Mouse (Mus musculus) gastrocnemius, postnatal 14 days (tissue): Measurements from ENCODE around the gene Mpeg1. TPM values are rescaled to one million over a fixed set of nuclear protein-coding genes. Genes with fewer than 3 reads are reported as not detected.

Experiments
- DNase-seq: peaks from one replicate; pipeline ENCODE4 v3.0.0; 2021; ENCODE audit warnings: mixed read lengths
- intact Hi-C: fragments of 180-260 bp; cut with DNase I; formaldehyde crosslinking; loops from one replicate; pipeline ENCODE4 v1.15.1; 2025; ENCODE audit warnings: low total_unique reads
- long read RNA-seq, 2 experiments: library from polyadenylated mRNA; stranded (forward); transcript quantifications; one replicate each; pipeline ENCODE4 v2.0.0; 2021
- total RNA-seq, 2 experiments: library from RNA; stranded (reverse); gene quantifications; 2 replicates each; pipeline ENCODE4 v1.2.3; 2021

Gene Mpeg1
- 1 to 10 TPM; 1.5 to 1.6 TPM for total RNA-seq
- long read RNA-seq, experiment 1, partial matches to known transcripts: 0 of 1 reads
- long read RNA-seq, experiment 1, other reads (novel, unspliced or antisense): 1 of 1 reads
- long read RNA-seq, experiment 2, partial matches to known transcripts: 0 of 1 reads
- long read RNA-seq, experiment 2, other reads (novel, unspliced or antisense): 1 of 1 reads

DNA sequence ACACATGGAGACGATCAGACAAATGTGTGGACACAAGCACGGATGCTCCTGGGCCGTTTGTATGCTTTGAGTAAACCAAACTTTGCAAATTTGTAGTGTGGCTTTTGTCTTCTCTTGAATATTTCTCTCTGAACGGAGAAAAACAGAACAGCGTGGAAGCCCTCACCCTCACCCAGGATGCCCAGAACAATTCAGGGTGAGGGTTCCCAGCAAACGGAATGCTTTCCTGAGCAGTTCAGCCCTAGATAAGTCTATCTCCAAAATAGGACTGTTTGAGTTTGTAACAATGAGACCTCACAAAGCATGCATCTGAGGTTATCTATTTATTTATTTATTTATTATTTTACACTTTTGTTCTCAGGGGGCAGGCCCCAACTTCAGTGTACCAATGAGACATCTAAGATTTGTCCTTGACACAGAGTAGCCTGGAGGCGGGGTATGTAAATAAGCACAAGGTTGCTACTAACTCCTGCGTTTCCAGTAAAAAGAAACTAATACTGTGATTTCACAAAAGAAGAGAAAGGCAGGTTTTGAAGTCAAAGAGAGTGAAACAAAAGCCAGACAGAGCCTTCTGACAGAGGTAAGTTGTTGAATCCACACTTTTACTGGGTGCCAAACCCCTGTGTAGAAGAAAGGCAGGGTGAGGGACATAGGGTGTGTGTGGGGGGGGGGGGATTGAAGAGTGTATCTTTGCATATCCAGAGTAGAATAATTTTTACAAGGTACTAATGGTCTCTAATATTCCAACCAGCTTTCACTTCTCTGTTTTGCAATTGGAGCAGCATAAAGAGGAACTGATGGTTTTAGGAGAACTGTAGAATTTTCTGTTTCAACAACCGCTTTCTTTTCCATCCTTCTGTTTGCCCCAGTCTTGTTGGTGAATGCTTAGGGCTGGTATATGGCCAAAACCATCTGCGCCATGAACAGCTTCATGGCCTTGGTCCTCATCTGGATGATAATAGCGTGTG, at the start of gene Mpeg1:
Gene Mpeg1, plus strand, starts transcription at position 498 of the 968 bp plus-strand sequence.
- intact Hi-C loops: loop anchor here (5.0 kb wide), 1 partner anchor 52 kb away; no protein-coding TSS in a partner anchor
- DNase-seq: no peak

DNA sequence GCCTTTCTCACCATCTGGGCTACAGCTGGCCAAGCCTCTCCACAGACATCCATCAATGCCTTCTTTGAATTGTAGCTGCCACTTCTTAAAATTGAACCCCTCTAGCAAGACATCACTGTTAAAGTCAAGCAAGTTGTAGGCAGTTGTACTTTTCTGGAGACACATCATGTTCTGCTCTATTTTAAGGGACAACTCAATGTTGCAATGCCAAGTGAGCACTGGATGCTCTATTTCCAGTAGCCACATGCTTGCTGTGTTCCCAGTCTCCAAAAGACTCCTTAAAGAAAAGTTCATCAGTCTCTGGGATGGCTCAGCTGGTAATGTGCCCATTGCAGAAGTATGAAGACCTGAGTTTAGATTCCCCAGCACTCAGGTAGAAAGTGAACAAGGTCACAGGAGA, 46.8 kb upstream of the Mpeg1 start:
- intact Hi-C loops: no loop called here

DNA sequence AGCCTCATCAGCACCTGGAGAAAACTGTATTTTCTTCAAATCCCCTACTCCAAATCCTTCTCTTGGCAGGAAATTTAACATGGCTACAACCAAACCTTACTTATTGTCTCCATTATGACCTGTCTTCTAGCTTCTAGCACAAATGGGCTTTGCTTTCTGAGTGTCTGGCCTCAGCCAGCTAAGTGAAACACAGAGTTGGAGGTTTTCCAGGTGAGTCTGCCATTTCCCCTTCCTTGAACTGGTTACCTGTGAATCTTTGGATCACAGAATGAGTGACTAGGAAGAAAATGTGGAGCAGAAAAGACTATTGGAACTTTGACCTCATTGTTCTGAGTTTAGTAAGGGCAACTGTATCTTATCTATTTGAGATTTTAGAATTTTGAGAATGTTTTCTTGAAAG, 43.2 kb upstream of the Mpeg1 start, which contains the start of gene Olfr1441:
Gene Olfr1441, plus strand, starts transcription at position 73 of the 400 bp plus-strand sequence.
- DNase-seq: no peak
- intact Hi-C loops: no loop called here

More for the DNA sequence above, 46.8 kb upstream of the Mpeg1 start:
- DNase-seq: no peak

DNA sequence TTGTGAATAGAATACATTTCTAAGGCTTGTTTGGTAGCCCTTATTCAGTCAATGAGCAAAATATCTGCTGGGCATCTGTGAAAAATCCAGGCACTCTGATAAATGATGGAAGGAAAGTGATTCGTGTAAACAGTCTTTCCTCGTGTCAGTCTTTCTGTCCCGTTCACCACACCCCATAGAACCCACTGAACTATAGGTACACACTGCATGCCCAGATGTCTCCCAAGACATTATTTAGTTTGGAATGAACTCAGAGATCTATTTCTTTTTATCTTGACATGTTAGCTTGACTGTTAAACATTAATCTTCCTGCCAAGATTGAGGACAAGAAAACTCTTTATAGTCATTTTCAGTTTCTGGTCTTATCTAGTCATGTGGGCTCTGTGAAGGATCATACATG, 42.3 kb upstream of the Mpeg1 start:
- no peak for DNase-seq
- intact Hi-C loops: no loop called here

DNA sequence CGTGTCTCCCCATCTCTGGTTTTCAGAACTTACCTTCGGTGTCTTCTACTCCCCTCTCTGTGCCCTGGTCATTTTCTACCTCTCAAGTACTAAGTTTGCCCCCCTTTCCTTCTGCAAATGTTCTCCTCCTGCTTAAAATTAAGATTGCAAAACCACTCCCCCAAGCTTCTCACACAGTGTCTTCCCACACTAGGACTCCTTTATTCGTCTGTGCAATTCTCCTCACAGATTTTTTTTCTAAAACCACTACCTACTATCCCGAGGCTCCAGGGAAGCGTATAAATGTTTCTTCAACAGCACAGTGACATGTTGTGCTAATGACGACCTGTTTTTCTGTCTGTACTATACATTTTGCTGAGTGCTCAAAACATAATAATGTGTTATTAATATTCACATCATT, 40.0 kb upstream of the Mpeg1 start:
- intact Hi-C loops: no loop called here
- DNase-seq: no peak

DNA sequence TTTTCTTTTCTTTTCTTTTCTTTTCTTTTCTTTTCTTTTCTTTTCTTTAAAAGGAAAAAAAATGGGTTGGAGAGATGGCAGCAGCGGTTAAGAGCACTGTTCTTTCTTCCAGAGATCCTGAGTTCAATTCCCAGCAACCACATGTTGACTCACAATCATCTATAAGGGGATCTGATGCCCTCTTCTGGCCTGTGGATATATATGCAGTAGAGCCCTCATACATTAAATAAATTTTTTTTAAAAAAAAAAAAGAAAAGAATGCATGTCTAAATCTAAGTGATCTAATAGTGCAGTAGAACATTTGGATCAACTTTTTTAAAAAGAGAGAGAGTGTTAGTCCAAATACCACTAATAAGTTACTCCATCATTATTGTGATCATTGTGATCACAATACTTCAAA, 38.9 kb upstream of the Mpeg1 start:
- intact Hi-C loops: no loop called here
- no peak for DNase-seq

DNA sequence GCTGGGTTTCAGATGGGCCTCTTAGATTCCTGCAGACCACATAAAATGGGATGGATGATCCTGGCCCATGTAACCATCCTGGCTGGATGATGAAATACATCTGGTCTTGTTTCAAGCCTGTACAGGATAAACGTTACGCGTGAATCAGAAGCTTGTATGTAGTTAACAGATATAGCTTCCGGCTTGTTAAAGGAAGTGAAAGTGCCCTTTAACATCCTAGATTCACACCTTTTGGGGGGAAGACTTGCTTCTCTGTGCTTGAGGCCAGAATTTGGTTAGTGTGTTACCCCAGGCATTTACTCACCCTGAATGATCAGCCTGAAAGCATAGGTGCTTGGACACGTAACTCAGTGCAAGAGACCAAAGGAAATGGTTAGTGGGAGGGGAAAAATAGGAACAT, 33.5 kb upstream of the Mpeg1 start:
- DNase-seq: no peak
- intact Hi-C loops: no loop called here

DNA sequence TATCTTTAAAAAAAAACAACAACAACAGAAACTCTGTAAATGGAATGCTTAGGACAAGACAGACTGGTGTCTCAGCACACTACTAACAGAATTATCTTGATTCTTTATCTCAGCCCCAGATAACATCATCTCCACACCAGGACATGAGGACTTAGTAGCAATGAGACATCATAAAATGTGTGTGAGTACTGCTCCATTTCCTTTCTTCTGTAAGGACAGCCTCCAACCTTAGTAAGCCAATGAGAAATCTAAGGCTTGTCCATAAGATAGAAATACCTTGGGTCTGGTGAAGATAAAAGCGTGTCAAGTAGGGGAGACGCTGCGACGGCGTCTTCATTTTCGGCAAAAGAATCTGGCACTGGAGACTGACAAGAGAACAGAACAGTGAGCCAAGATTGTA, 33.0 kb upstream of the Mpeg1 start, which contains the start of gene Pfpl:
Gene Pfpl, plus strand, starts transcription at position 301 of the 400 bp plus-strand sequence.
- intact Hi-C loops: no loop called here
- no peak for DNase-seq

DNA sequence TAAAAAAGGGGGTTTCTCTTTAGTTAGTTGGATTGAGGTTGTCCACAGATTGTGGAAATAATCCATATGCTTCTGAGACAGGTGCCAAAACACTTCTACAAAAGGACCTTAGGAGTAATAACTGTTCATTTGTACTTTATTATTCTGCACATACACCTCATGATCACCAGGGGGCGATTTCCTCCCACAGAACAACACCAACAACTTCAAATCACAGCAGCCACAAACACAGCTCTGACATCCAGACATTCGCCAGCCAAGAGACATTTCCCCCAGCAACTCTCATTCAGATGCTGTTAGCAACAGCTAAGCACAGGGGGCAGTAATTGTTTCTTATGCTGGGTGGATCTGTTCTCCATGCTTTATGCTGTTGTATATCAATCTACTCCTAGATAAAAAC, 27.5 kb upstream of the Mpeg1 start:
- peak; percentile 26 for DNase-seq
- intact Hi-C loops: no loop called here

DNA sequence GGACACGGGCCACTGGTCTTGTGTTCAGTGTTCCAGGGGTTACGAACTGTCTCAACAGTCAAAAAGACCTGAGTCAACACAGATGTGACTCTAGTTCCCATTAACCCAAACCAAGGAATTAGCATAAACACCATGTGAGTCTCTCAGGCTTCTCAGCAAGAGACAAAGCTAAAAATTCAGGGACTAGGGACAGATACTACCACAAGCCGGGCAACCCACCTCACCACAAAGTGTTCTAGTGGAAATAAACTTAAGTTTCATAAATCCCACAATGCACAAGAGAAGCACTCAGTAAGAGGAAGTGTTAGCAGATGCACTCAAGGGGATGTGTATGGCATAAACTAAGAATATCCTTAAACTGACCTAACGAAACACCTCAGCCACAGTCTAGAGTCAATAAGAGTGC, 25.6 kb upstream of the Mpeg1 start:
- DNase-seq: no peak
- intact Hi-C loops: no loop called here

DNA sequence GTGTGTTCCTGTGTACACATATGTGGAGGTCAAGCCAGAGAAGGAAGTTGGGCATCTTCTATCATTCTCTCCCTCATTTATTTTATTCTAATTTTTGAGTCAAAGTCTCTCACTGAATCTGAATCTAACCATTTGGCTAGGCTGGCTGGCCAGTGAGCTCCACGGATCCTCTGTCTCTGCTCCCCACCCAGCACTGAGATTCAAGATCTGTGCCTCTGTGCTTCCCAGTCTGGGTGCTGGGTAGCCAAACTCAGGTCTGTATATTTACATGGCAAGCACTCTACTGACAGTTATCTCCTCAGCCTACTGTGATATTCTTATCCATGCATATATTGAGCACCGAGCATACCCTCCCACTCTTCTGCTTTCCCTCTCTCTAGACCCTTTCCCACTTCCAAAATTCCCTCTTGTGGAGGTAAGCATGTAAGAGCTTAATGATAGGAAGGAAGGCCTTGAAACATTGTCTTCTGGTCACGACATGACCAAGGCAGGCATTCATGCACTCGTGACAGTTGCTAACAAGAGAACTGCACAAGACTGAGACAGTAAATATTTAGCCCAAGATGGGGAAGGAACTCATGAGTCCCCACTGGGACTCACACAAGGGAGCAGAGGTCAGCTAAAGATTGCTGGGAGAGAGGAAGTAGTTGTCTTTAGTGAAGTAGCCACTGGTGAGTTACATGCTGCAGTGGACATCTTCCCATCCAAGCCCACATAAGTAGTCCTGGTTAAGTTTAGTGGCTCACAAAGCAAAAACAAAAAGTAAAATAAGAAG, 24.6 kb upstream of the Mpeg1 start:
- intact Hi-C loops: no loop called here
- DNase-seq: no peak

DNA sequence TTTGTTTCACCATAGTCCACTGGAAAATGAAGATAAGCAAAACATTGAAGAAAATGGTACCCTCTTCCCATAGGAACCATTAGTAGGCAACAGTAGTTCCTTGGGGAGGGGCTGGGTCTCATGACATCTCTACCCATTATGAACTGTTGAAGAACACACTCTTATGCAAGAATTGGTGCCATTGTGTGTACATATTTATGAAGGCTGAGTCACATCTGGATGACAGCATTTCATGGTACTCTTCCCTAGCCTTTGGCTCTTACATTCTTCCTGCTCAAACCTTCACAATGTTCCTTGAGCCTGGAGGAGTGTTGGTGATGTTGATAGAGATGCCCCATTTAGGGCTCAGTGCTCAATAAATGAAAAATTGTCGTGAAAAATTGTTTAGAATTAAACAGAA, 21.0 kb upstream of the Mpeg1 start:
- intact Hi-C loops: no loop called here
- DNase-seq: no peak

DNA sequence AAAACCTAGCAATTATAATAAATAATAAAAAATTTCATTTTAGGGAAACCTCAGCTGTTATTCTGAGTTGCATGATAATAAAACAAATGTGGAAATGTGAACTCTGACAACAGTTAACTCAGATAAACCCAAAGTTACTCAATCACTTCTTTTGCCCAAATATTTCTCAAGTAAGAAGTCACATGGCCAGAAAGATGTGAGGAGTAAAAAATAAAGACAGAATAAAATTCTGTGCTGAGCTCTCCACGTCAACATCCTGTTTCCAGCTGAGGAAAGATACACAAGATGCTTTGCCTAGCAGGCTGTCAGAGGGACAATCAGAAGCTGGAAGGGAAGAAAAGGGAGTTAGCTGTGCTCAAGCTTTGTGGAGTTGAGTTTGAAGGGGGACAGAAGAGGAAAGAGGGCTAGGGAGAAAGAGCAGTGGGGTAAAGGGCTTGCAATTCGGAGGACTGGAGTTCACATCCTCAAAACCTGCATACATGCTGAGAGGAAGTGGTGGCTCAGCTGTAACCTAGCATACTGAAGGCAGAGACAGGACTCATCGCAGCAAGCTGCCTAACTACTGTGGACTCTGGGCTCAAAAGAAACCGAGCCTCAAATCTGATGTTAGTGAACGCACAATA, 20.4 kb upstream of the Mpeg1 start:
- intact Hi-C loops: no loop called here

DNA sequence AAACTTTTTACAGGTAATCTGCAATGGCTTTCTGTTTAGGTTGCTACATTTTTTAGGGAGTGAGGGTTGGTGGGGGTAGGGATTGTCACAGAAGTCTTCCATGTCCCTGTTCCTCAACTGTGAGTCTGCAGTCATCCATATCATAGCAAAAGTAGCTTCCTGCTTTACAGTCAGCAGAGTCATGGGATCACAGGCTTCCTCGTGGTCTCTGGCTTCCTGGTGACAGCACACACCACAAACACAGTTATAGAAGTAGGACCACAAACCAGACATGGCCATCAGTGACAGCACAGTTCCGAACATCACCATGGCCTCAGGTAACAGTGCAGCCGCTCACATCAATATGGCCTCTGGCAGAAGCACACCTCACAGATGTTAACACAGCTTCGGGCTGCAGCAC, 18.0 kb upstream of the Mpeg1 start:
- DNase-seq: no peak
- intact Hi-C loops: no loop called here

More for the DNA sequence above, 20.4 kb upstream of the Mpeg1 start:
- no peak for DNase-seq

DNA sequence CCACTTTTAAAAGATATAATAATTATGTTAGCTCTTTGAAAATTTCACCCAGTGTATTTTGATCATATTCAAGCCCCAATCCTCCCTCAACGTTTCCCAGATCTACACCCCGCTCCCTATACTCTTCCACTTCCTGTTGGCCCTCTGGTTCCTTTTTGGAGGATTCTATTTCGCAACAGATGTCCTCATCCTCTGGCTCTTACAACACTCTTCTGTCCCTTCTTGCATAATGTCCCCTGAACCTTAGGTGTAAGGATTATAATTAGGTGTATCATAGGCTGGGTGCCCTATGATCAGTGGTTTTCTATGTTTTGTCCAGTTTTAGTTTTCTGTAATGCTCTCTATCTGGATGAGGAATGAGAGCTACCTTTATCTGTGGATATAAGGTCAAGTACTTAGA, 15.6 kb upstream of the Mpeg1 start:
- DNase-seq: no peak
- intact Hi-C loops: no loop called here

DNA sequence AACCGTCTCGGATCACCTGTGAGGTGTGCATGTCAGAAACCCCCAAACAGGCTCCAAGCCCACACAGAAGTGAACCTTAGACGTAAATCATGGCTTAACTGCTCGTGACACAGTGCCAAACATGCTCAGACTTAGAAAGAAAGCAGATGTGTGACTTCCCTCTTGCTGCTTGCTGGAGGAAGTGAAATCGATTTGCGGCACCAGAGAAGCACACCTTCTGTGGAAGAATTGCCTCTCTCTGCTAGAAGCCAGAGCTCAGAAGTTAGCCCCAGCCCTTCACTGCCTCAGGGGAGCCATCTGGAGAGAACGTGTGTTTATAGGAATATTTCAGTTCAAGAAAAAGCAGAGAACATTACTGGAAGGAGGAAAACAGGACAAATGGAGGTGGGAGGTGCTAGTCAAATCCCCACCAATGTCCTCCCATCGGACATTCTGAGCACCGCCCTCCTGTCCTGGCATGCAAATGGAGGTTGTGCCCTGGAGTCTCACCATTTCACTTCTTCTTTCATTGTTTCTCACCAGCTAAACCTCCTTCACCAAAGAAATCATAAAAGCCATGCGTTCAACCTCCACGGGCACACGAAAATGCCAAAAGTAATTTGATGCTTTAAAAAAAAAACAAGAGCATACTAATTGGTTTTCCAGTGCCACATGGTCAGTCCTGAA, 3.0 kb upstream of the Mpeg1 start:
- intact Hi-C loops: no loop called here
- no peak for DNase-seq

DNA sequence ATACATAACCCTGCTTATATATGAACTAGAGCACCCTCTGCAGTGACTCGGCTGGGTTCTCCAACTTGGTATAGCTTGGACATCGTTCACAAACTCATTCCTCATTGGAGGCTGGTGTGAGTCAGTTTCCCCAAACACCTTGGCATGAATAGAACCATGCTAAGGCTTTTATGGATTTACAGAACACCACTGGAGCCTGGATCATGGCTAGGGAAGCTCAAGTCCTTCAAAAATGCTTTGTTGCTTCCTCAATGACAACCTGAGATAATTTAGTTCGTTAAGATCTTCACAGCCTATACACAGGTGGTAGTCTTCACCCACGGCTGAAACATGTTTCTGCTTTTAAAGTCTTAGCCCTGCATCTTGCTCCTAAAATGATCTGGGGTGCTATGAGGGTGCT, 1.1 kb upstream of the Mpeg1 start:
- DNase-seq: no peak
- intact Hi-C loops: no loop called here

DNA sequence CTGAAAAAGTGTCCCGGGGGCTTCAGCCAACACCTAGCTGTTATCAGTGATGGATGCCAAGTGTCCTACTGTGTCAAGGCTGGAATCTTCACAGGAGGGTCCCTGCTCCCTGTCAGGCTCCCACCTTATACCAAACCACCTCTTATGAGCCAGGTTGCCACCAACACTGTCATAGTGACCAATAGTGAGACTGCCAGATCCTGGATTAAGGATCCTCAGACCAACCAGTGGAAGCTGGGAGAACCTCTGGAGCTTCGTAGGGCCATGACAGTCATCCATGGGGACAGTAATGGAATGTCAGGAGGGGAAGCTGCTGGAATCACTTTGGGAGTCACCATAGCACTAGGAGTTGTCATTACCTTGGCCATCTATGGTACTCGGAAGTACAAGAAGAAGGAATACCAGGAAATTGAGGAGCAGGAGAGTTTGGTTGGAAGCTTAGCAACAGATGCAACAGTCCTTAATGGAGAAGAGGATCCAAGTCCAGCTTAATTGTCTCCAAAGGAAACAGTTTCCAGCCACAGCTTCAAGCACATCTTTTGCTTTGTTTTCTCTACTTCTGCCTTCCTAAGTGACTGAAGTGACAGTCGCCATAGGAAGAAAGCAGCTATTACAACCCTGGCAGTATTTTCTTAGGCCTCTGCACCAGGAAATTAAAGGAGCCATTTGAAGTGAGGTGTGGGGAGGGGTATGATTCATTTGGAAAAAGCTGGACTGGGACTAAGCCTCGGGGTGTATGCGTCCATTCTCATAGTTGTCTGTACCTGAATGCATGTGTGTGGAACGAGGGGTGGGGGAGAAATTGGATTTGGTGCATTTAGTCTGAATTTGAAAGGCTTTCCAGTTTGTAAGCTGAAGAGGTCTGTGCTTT, 2.5 kb downstream of the Mpeg1 start:
- DNase-seq: no peak
- intact Hi-C loops: loop anchor here (5.0 kb wide), 1 partner anchor 49 kb away; no protein-coding TSS in a partner anchor
